Mouse (Mus musculus): Measurements from ENCODE around the gene Cercam.

- TF ChIP-seq CTCF (IDR thresholded peaks at IDR 0.05; ENCODE audit: borderline replicate concordance, control insufficient read depth, extremely low read depth, insufficient read depth, low read length, poor library complexity), result 0 out of 2 replicates have a peak, but pooled peaks have one; percentile 34
- TF ChIP-seq POLR2A (IDR thresholded peaks at IDR 0.05; ENCODE audit: control insufficient read depth, extremely low read depth, insufficient read depth, low read length, poor library complexity), result no peak
Observed at GRCm38 (mm10) chr2:29820025-29820817, 48.7 kb upstream of the Cercam start, which contains the start of gene Urm1.
